Mouse (Mus musculus) embryonic stem cell, embryonic (primary cell): ENCODE results near the gene Pias1.

Experiments used
- CTCF ChIA-PET, 4 experiments: fragments of 300-600 bp in 2 of 4; fragments of 350-600 bp in 2 of 4; sonication (Branson Sonifier 250); formaldehyde crosslinking; loops; one replicate each; lab custom pipeline; 2022; ENCODE audit warnings: inconsistent platforms in 2 of 4; lab: Charles Lee
- POLR2A ChIA-PET, 4 experiments: fragments of 300-600 bp in 2 of 4; fragments of 350-600 bp in 2 of 4; sonication (Branson Sonifier 250); formaldehyde crosslinking; loops; one replicate each; lab custom pipeline; 2022; ENCODE audit warnings: antibody characterized with exemption in 4 of 4, inconsistent platforms in 1 of 4; lab: Charles Lee

Pias1 gene

GRCm38 (mm10) chr9:62903841-62904240 is 83.9 kb downstream of the Pias1 start:
- CTCF ChIA-PET: interaction anchor here in 2 of 4 experiments (1.3 to 2.0 kb wide), 2 partner anchors 56 kb away, joined by 4 to 7 read pairs; no protein-coding TSS in a partner anchor
- POLR2A ChIA-PET: interaction anchor here in 1 of 4 experiments (0.9 to 1.5 kb wide), 2 partner anchors 10 to 24 kb away, joined by 3 to 4 read pairs; no protein-coding TSS in a partner anchor

GRCm38 (mm10) chr9:62901736-62902135 is 86.0 kb downstream of the Pias1 start:
- POLR2A ChIA-PET: interaction anchor here (0.6 to 1.3 kb wide), 10 partner anchors 24 to 601 kb away, joined by 3 to 6 read pairs (median 3); no protein-coding TSS in a partner anchor

GRCm38 (mm10) chr9:62894486-62894885 is 93.2 kb downstream of the Pias1 start:
- CTCF ChIA-PET: interaction anchor here in 3 of 4 experiments (0.6 to 1.5 kb wide), 6 partner anchors 49 to 1017 kb away, joined by 3 to 7 read pairs (median 4); no protein-coding TSS in a partner anchor
- POLR2A ChIA-PET: interaction anchor here in 3 of 4 experiments (0.6 to 1.4 kb wide), 7 partner anchors 19 to 1580 kb away, joined by 3 to 12 read pairs (median 4); no protein-coding TSS in a partner anchor

More at GRCm38 (mm10) chr9:62901736-62902135, 86.0 kb downstream of the Pias1 start:
- CTCF ChIA-PET: interaction anchor here in 3 of 4 experiments (0.6 to 1.4 kb wide), 6 partner anchors 9 to 589 kb away, joined by 3 to 9 read pairs (median 5); no protein-coding TSS in a partner anchor

- ChIA-PET CTCF (interaction anchor here in 3 of 4 experiments (0.5 to 1.2 kb wide), 4 partner anchors 29 to 99 kb away, joined by 3 to 6 read pairs (median 4); no protein-coding TSS in a partner anchor), POLR2A (interaction anchor here in 3 of 4 experiments (0.6 to 2.6 kb wide), 7 partner anchors 11 to 91 kb away, joined by 3 to 11 read pairs (median 4); partner anchors contain the start of genes Calml4 (in 1 of the 3) and Cln6 (in 1 of the 3))
Measured at GRCm38 (mm10) chr9:62881871-62882270, 105.9 kb downstream of the Pias1 start.

- POLR2A ChIA-PET: interaction anchor here in 1 of 4 experiments (0.7 kb wide), 1 partner anchor 24 kb away, joined by 3 read pairs; no protein-coding TSS in a partner anchor
- CTCF ChIA-PET: no interaction called here
Measured at GRCm38 (mm10) chr9:62877825-62878224, 109.9 kb downstream of the Pias1 start.

- ChIA-PET POLR2A (interaction anchor here in 1 of 4 experiments (1.1 to 1.4 kb wide), 2 partner anchors 11 to 39 kb away, joined by 3 to 4 read pairs; partner anchors contain the start of gene Cln6), CTCF (interaction anchor here in 1 of 4 experiments (0.7 kb wide), 2 partner anchors 74 to 1430 kb away, joined by 3 read pairs; no protein-coding TSS in a partner anchor)
Measured at GRCm38 (mm10) chr9:62876966-62877616, 110.6 kb downstream of the Pias1 start.

- ChIA-PET POLR2A (interaction anchor here in 3 of 4 experiments (0.5 to 3.5 kb wide), 27 partner anchors 10 to 748 kb away, joined by 3 to 21 read pairs (median 5); partner anchors contain the start of genes Calml4 (in 3 of the 3), Cln6 (in 2 of the 3), Fem1b (in 1 of the 3) and Glce (in 1 of the 3)), CTCF (interaction anchor here (0.5 to 3.4 kb wide), 10 partner anchors 10 to 253 kb away, joined by 3 to 15 read pairs (median 6); partner anchors contain the start of gene Calml4 (in 1 of the 4))
Measured at GRCm38 (mm10) chr9:62870728-62871127, 117.0 kb downstream of the Pias1 start.

GRCm38 (mm10) chr9:62869236-62869635 is 118.5 kb downstream of the Pias1 start:
- CTCF ChIA-PET: interaction anchor here in 1 of 4 experiments (1.6 kb wide), 1 partner anchor 22 kb away, joined by 4 read pairs; no protein-coding TSS in a partner anchor
- POLR2A ChIA-PET: interaction anchor here in 2 of 4 experiments (0.6 to 1.4 kb wide), 2 partner anchors 9 to 69 kb away, joined by 3 to 8 read pairs; no protein-coding TSS in a partner anchor

- CTCF ChIA-PET: interaction anchor here in 3 of 4 experiments (1.0 to 2.9 kb wide), 6 partner anchors 11 to 263 kb away, joined by 3 to 16 read pairs (median 5); no protein-coding TSS in a partner anchor
- POLR2A ChIA-PET: interaction anchor here in 3 of 4 experiments (0.6 to 2.1 kb wide), 11 partner anchors 9 to 66 kb away, joined by 3 to 21 read pairs (median 5); partner anchors contain the start of gene Cln6 (in 1 of the 3)
Measured at GRCm38 (mm10) chr9:62860866-62861265, 126.9 kb downstream of the Pias1 start.

GRCm38 (mm10) chr9:62860102-62860501 is 127.6 kb downstream of the Pias1 start:
- ChIA-PET POLR2A (interaction anchor here in 3 of 4 experiments (0.7 to 2.1 kb wide), 8 partner anchors 8 to 112 kb away, joined by 3 to 21 read pairs (median 6); no protein-coding TSS in a partner anchor), CTCF (interaction anchor here in 3 of 4 experiments (0.6 to 2.9 kb wide), 7 partner anchors 8 to 1116 kb away, joined by 3 to 16 read pairs (median 6); no protein-coding TSS in a partner anchor)

GRCm38 (mm10) chr9:62858266-62859019 is 129.3 kb downstream of the Pias1 start:
- ChIA-PET POLR2A (interaction anchor here in 3 of 4 experiments (0.5 to 2.6 kb wide), 12 partner anchors 10 to 272 kb away, joined by 3 to 8 read pairs (median 4); partner anchors contain the start of gene Fem1b (in 2 of the 3)), CTCF (interaction anchor here (0.6 to 3.4 kb wide), 7 partner anchors 10 to 266 kb away, joined by 3 to 21 read pairs (median 6); no protein-coding TSS in a partner anchor)

- POLR2A ChIA-PET: interaction anchor here in 3 of 4 experiments (0.5 to 2.7 kb wide), 20 partner anchors 10 to 273 kb away, joined by 3 to 13 read pairs (median 4); partner anchors contain the start of genes Fem1b (in 2 of the 3) and Cln6 (in 1 of the 3)
- CTCF ChIA-PET: interaction anchor here (0.5 to 3.4 kb wide), 11 partner anchors 10 to 1185 kb away, joined by 3 to 21 read pairs (median 4); no protein-coding TSS in a partner anchor
Measured at GRCm38 (mm10) chr9:62857719-62858261, 129.9 kb downstream of the Pias1 start, which contains the start of gene Calml4. Calml4 (plus strand) TSS chr9:62858080.

GRCm38 (mm10) chr9:62857216-62857615 is 130.5 kb downstream of the Pias1 start:
- POLR2A ChIA-PET: interaction anchor here in 3 of 4 experiments (0.8 to 2.7 kb wide), 14 partner anchors 10 to 274 kb away, joined by 3 to 13 read pairs (median 4); partner anchors contain the start of genes Cln6 (in 1 of the 3) and Fem1b (in 1 of the 3)
- CTCF ChIA-PET: interaction anchor here (0.5 to 3.4 kb wide), 11 partner anchors 9 to 1186 kb away, joined by 3 to 21 read pairs (median 4); no protein-coding TSS in a partner anchor

- ChIA-PET POLR2A (interaction anchor here in 1 of 4 experiments (0.6 to 1.6 kb wide), 3 partner anchors 17 to 44 kb away, joined by 3 to 5 read pairs (median 3); no protein-coding TSS in a partner anchor), CTCF (no interaction called here)
Measured at GRCm38 (mm10) chr9:62854483-62854882, 133.2 kb downstream of the Pias1 start.

GRCm38 (mm10) chr9:62851571-62851970 is 136.2 kb downstream of the Pias1 start:
- ChIA-PET POLR2A (interaction anchor here in 3 of 4 experiments (0.7 to 1.8 kb wide), 9 partner anchors 8 to 272 kb away, joined by 3 to 8 read pairs (median 4); partner anchors contain the start of gene Cln6 (in 1 of the 3)), CTCF (interaction anchor here (0.5 to 1.7 kb wide), 7 partner anchors 18 to 1866 kb away, joined by 4 to 10 read pairs (median 5); no protein-coding TSS in a partner anchor)

- POLR2A ChIA-PET: interaction anchor here in 2 of 4 experiments (1.0 to 53.0 kb wide), 6 partner anchors 10 to 132 kb away, joined by 3 to 2072 read pairs (median 8); partner anchors contain the start of genes Fem1b (in 2 of the 2) and Cln6 (in 1 of the 2)
- CTCF ChIA-PET: interaction anchor here (0.7 to 2.4 kb wide), 17 partner anchors 8 to 276 kb away, joined by 3 to 24 read pairs (median 8); partner anchors contain the start of genes Calml4 (in 1 of the 4) and Fem1b (in 1 of the 4)
Measured at GRCm38 (mm10) chr9:62848641-62849040, 139.1 kb downstream of the Pias1 start.
